Mouse (Mus musculus): ENCODE data around the gene Prmt9. TPM values are rescaled to one million over a fixed set of nuclear protein-coding genes. Genes with fewer than 3 reads are reported as not detected.

Prmt9 gene
- total RNA-seq, 2 experiments from 2014 or later: 19.8 TPM

Other genes with a start within 250 kb of the Prmt9 start
- gene Arhgap10, start 31.4 kb upstream of the Prmt9 start, total RNA-seq (2021): 10 to 100 TPM; 40.4 to 44.0 TPM
- gene Tmem184c, start 61.3 kb downstream of the Prmt9 start, total RNA-seq (2021): 10 to 100 TPM; 60.1 to 73.0 TPM
- gene Ednra, start 175.1 kb downstream of the Prmt9 start, total RNA-seq (2021): 1 to 10 TPM; 3.3 to 3.4 TPM